Mouse (Mus musculus): ENCODE measurements around the gene Il1rl2. TPM values are rescaled to one million over a fixed set of nuclear protein-coding genes. Genes with fewer than 3 reads are reported as not detected.

Il1rl2 gene
- polyA plus RNA-seq, 1 experiment from 2014 or later: 12.0 TPM

DNA sequence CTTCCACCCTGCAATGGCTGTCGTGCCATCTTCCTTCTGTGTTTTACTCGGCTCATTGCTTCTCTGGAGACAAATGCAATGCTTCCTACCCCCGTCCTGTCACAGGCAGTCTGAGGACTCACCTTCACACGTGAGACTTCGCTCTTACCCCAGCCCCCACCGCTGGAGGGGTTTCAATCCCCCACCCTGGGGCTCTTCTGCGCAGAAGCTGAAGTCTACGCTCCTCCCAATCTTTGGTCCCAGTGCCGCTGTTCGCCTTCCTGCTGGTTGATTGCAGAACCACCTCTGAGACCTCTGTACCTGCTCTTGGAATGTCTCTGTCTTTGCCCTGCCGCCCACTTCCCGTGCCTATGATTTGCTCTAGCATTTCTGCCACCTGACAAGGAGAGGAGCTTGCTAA lies 10.4 kb upstream of the Il1rl2 start:
- H3K4me1 ChIP-seq (ENCODE audit: control insufficient read depth, insufficient read depth, low read length): no peaks in the 10 kb centered on the region
- ATAC-seq (ENCODE audit: insufficient read depth, low FRiP score): no peak
- H3K27me3 ChIP-seq (ENCODE audit: control insufficient read depth, insufficient read depth, low read length): no peaks in the 10 kb centered on the region
- H3K36me3 ChIP-seq (ENCODE audit: control insufficient read depth, insufficient read depth, low read length): no peaks in the 10 kb centered on the region; the same call in 1 of the 2 replicates
- no peak overlapping the region for H3K4me3 ChIP-seq (replicated peaks; ENCODE audit: low read length)
- no peak overlapping the region for H3K27ac ChIP-seq (ENCODE audit: low read length)
- 78% methylated on average over 12 of the region's 12 CpGs for WGBS
- no peak overlapping the region for H3K9ac ChIP-seq (ENCODE audit: low read length)
- H3K9me3 ChIP-seq (replicated peaks; ENCODE audit: control insufficient read depth, low read length): no peaks in the 10 kb centered on the region
- no peak overlapping the region for H3K4me2 ChIP-seq (ENCODE audit: low read depth, low read length)

DNA sequence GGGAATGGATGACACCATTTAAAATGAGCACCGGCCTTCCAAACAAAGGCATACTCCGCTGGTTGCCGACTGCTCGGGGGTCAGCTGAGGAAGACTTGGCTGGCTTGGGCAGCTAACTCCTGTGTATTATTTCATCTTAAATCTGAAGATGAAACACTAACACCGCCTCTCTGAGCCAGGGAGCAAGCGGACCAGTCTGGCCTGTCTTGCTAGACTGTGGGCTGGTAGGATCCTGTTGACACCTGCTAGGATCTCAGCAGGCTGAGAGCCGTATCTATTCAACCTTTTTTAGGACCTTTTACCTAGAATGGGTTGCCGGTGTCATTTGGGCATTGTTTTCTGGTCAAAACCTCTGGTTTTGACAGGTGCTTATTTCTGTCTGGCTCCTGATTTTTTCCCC lies 6.8 kb upstream of the Il1rl2 start:
- Histone ChIP-seq H3K4me3 (replicated peaks; ENCODE audit: low read length) (no peak overlapping the region), H3K9me3 (replicated peaks; ENCODE audit: control insufficient read depth, low read length) (no peaks in the 10 kb centered on the region), H3K4me2 (ENCODE audit: low read depth, low read length) (no peak overlapping the region), H3K9ac (ENCODE audit: low read length) (no peak overlapping the region), H3K27ac (ENCODE audit: low read length) (peak overlapping the region; percentile 66), H3K4me1 (ENCODE audit: control insufficient read depth, insufficient read depth, low read length) (no peaks in the 10 kb centered on the region), H3K36me3 (ENCODE audit: control insufficient read depth, insufficient read depth, low read length) (no peaks in the 10 kb centered on the region), H3K27me3 (ENCODE audit: control insufficient read depth, insufficient read depth, low read length) (no peaks in the 10 kb centered on the region)
- ATAC-seq (ENCODE audit: insufficient read depth, low FRiP score): no peak
- 75% methylated on average over 8 of the region's 8 CpGs for WGBS

DNA sequence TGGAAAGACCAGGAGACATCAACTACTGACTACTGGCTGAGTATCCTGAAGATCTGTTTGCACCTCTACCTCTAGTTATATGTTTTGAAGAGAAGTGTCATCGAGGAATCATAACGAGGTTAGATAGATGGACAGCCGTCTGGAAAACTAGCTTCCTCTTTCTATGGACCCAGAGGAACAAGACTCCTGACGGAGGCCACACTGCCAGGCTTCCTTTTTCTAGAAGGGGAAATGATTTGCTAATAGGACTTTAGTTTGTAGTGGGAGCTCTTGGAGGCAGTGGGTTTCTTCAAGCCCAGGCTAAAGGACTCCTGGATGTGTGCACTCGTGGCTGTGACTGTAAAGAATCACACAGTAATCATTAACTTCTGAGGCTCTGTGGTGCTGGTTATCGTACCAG lies 2.6 kb upstream of the Il1rl2 start:
- H3K4me1 ChIP-seq (ENCODE audit: control insufficient read depth, insufficient read depth, low read length): no peaks in the 10 kb centered on the region
- no peaks in the 10 kb centered on the region for H3K36me3 ChIP-seq (ENCODE audit: control insufficient read depth, insufficient read depth, low read length)
- H3K27me3 ChIP-seq (ENCODE audit: control insufficient read depth, insufficient read depth, low read length): no peaks in the 10 kb centered on the region
- no peak overlapping the region for H3K9ac ChIP-seq (ENCODE audit: low read length)
- no peak for ATAC-seq (ENCODE audit: insufficient read depth, low FRiP score)
- no peak overlapping the region for H3K4me2 ChIP-seq (ENCODE audit: low read depth, low read length)
- 72% methylated on average over 6 of the region's 6 CpGs for WGBS
- no peaks in the 10 kb centered on the region for H3K9me3 ChIP-seq (replicated peaks; ENCODE audit: control insufficient read depth, low read length)
- H3K4me3 ChIP-seq (replicated peaks; ENCODE audit: low read length): no peak overlapping the region
- no peak overlapping the region for H3K27ac ChIP-seq (ENCODE audit: low read length)

DNA sequence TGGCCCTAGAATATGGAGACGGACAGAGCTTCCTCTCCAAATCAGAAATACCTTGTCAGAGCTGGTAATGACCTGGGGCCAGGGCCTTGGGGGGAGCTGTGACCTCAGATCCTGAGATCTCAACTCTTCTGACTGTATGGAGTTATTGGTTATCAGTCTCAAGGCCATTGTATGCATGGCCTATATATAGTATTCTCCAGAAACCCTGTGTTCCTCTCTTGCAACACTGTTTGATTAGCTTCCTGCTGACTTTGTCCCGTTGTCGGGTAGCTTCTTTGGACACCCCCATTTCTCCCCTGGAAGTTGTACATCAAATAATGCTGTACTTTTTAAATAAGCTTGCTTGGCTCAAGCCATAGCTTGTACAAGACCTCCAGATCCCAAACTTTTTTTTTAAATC lies 1.9 kb upstream of the Il1rl2 start:
- Histone ChIP-seq H3K4me1 (ENCODE audit: control insufficient read depth, insufficient read depth, low read length) (no peaks in the 10 kb centered on the region), H3K9ac (ENCODE audit: low read length) (no peak overlapping the region)
- 76% methylated on average over 3 of the region's 3 CpGs for WGBS

DNA sequence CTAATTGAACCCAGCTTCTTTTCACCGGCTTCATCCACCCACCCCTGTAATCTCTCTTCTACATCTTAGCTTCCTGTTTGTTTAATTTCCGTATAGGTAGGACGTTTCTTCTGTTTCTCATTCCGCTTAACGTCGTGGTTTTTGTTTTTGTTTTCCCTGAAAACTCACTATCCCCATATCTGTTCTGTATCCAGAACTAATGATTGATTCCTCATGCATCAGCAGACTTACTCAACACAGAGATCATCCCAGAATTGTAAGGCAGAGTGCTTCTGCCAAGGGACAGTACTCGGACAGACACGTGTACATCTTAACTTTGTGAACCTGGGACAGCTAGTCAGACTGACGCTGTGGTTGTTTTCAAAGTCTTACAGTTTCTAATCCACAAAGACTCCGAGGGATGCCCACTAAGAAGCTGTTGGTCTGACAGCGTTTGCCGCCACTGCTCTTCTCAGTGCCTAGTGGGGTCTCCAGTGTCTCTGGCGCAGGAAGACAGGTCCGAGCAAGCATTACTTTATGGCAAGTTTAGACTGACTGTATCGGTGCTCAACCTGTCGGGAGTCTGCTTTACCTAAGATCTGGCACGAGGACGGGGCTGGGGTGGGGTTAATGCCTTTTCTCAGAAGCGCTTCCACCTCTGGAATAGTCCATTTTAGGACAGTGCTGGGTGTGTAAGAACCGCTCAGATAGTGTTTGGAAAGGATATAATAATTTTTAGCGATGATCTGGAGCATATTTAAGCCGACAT lies 719 bp downstream of the Il1rl2 start:
- peak overlapping the region; percentile 60 for H3K9ac ChIP-seq (ENCODE audit: low read length)
- H3K36me3 ChIP-seq (ENCODE audit: control insufficient read depth, insufficient read depth, low read length): no peaks in the 10 kb centered on the region
- WGBS: 3% methylated on average over 22 of the region's 22 CpGs
- ATAC-seq (ENCODE audit: insufficient read depth, low FRiP score): peak; percentile 49; the same call in 1 of the 2 replicates
- no peaks in the 10 kb centered on the region for H3K4me1 ChIP-seq (ENCODE audit: control insufficient read depth, insufficient read depth, low read length)
- H3K4me3 ChIP-seq (replicated peaks; ENCODE audit: low read length): peak overlapping the region; percentile 45
- peak overlapping the region; percentile 50 for H3K4me2 ChIP-seq (ENCODE audit: low read depth, low read length)
- H3K27ac ChIP-seq (ENCODE audit: low read length): peak overlapping the region; percentile 15; the same call in 1 of the 2 replicates
- no peaks in the 10 kb centered on the region for H3K9me3 ChIP-seq (replicated peaks; ENCODE audit: control insufficient read depth, low read length)
- H3K27me3 ChIP-seq (ENCODE audit: control insufficient read depth, insufficient read depth, low read length): no peaks in the 10 kb centered on the region

More for the DNA sequence above, 1.9 kb upstream of the Il1rl2 start:
- Histone ChIP-seq H3K36me3 (ENCODE audit: control insufficient read depth, insufficient read depth, low read length) (no peaks in the 10 kb centered on the region), H3K4me2 (ENCODE audit: low read depth, low read length) (no peak overlapping the region), H3K27me3 (ENCODE audit: control insufficient read depth, insufficient read depth, low read length) (no peaks in the 10 kb centered on the region), H3K9me3 (replicated peaks; ENCODE audit: control insufficient read depth, low read length) (no peaks in the 10 kb centered on the region), H3K27ac (ENCODE audit: low read length) (no peak overlapping the region), H3K4me3 (replicated peaks; ENCODE audit: low read length) (no peak overlapping the region)
- ATAC-seq (ENCODE audit: insufficient read depth, low FRiP score): no peak

DNA sequence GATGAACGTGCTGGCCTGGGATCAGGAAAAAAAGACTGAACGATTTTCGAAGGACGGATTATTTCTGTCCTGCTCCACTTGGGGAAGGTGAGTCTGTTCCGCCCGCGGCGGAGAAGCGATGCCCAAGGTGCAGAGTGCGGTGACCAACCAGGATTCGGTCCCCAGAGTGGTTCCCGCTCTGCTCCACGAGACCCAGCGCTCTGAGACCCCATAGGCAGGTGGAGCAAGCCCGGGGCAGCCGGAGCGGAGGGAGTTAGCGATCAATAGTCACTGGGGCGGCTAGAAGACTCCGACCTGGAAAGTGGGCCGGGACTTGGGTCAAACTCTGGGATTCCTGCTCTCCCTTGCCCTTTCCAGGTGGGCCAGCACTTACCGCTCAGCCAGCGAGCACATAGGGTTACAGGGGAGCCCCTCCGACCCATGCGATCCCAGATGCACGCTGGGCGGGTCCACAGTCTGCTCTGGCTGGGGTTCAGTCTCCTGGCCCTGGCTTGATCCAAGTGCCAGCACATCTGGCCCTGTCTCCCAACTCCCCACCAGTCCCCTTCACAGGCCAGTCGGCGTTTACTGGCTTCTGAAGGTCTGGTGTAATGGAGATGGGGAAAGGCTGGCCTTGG lies 1.4 kb downstream of the Il1rl2 start:
- Histone ChIP-seq H3K27me3 (ENCODE audit: control insufficient read depth, insufficient read depth, low read length) (no peaks in the 10 kb centered on the region), H3K4me2 (ENCODE audit: low read depth, low read length) (peak overlapping the region; percentile 50), H3K9ac (ENCODE audit: low read length) (peak overlapping the region; percentile 60), H3K9me3 (replicated peaks; ENCODE audit: control insufficient read depth, low read length) (no peaks in the 10 kb centered on the region), H3K36me3 (ENCODE audit: control insufficient read depth, insufficient read depth, low read length) (no peaks in the 10 kb centered on the region), H3K27ac (ENCODE audit: low read length) (no peak overlapping the region), H3K4me1 (ENCODE audit: control insufficient read depth, insufficient read depth, low read length) (no peaks in the 10 kb centered on the region), H3K4me3 (replicated peaks; ENCODE audit: low read length) (peak overlapping the region; percentile 45)
- 0 out of 2 replicates have a peak, but pooled peaks have one; percentile 5 for ATAC-seq (ENCODE audit: insufficient read depth, low FRiP score)
- 7% methylated on average over 29 of the region's 29 CpGs for WGBS

DNA sequence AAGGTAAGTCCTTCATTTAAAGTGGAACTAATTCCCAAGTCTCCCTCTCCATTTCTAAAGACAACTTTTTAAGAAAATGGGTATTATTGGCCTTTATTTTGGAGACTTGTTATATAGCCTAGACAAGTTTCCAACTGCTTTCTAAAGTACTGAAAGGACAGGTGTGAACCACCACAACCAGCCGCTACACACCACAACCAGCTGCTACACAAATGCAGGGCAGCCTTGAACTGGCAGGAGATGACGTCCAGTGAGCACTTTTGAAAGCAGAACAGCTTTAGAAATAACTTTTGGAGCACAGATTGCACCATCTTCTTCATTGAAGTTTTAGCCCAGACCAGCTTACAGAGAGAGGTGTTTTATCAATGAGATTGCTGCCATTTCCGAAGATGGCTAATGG lies 3.2 kb downstream of the Il1rl2 start:
- H3K27ac ChIP-seq (ENCODE audit: low read length): no peak overlapping the region
- no peaks in the 10 kb centered on the region for H3K9me3 ChIP-seq (replicated peaks; ENCODE audit: control insufficient read depth, low read length)
- no peak for ATAC-seq (ENCODE audit: insufficient read depth, low FRiP score)
- no peak overlapping the region for H3K4me2 ChIP-seq (ENCODE audit: low read depth, low read length)
- no peaks in the 10 kb centered on the region for H3K4me1 ChIP-seq (ENCODE audit: control insufficient read depth, insufficient read depth, low read length)
- no peak overlapping the region for H3K4me3 ChIP-seq (replicated peaks; ENCODE audit: low read length)
- no peaks in the 10 kb centered on the region for H3K27me3 ChIP-seq (ENCODE audit: control insufficient read depth, insufficient read depth, low read length)
- 85% methylated on average over 3 of the region's 3 CpGs for WGBS
- no peaks in the 10 kb centered on the region for H3K36me3 ChIP-seq (ENCODE audit: control insufficient read depth, insufficient read depth, low read length)
- H3K9ac ChIP-seq (ENCODE audit: low read length): no peak overlapping the region

DNA sequence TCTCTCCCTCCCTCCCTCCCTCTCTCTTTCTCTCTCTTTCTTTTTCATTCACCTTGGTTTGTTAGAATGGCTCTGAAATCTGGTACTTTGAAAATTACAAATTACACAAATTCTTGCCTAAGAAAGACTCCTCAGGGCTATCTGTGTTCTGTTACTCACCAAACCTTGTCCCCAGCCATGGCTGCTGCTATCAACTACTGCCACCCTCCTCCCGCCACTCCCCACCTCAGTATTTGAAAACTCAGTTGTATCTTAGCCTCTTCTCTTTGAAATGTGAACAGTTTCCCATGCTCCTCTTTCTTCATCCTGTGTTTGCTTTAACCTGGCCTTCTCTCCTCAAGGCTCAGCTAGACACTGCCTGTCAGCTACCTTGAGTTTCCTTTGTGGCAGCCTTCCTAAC lies 5.1 kb downstream of the Il1rl2 start:
- no peak for ATAC-seq (ENCODE audit: insufficient read depth, low FRiP score)
- Histone ChIP-seq H3K9ac (ENCODE audit: low read length) (no peak overlapping the region), H3K27ac (ENCODE audit: low read length) (no peak overlapping the region), H3K27me3 (ENCODE audit: control insufficient read depth, insufficient read depth, low read length) (no peaks in the 10 kb centered on the region), H3K4me3 (replicated peaks; ENCODE audit: low read length) (no peak overlapping the region), H3K4me2 (ENCODE audit: low read depth, low read length) (no peak overlapping the region), H3K9me3 (replicated peaks; ENCODE audit: control insufficient read depth, low read length) (no peaks in the 10 kb centered on the region), H3K36me3 (ENCODE audit: control insufficient read depth, insufficient read depth, low read length) (no peaks in the 10 kb centered on the region), H3K4me1 (ENCODE audit: control insufficient read depth, insufficient read depth, low read length) (no peaks in the 10 kb centered on the region)
- 68% methylated on average over 1 of the region's 1 CpGs for WGBS

DNA sequence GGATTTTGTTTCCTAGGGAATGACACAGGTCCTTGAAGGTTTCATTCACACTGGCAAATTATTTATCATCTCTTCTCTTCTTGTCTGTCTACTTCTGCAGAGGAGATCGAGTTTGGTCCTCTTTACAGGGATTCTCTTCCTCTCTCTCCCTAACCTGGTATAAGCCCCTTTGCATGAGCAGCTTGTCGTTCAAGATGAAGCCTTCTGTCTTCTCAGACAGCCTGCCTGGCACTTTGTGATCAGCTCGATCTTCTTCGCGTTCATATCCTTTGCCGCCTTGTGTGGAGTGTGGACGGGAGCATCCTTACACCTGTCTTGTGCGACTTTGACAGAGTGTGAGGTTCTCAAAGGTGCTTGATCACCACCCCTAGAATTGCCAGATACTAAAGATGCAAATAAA lies 5.8 kb downstream of the Il1rl2 start:
- no peak overlapping the region for H3K4me3 ChIP-seq (replicated peaks; ENCODE audit: low read length)
- H3K27me3 ChIP-seq (ENCODE audit: control insufficient read depth, insufficient read depth, low read length): no peaks in the 10 kb centered on the region
- no peak overlapping the region for H3K9ac ChIP-seq (ENCODE audit: low read length)
- H3K4me1 ChIP-seq (ENCODE audit: control insufficient read depth, insufficient read depth, low read length): no peaks in the 10 kb centered on the region
- 84% methylated on average over 8 of the region's 8 CpGs for WGBS
- no peaks in the 10 kb centered on the region for H3K9me3 ChIP-seq (replicated peaks; ENCODE audit: control insufficient read depth, low read length)
- no peaks in the 10 kb centered on the region for H3K36me3 ChIP-seq (ENCODE audit: control insufficient read depth, insufficient read depth, low read length)
- H3K27ac ChIP-seq (ENCODE audit: low read length): no peak overlapping the region
- H3K4me2 ChIP-seq (ENCODE audit: low read depth, low read length): no peak overlapping the region
- ATAC-seq (ENCODE audit: insufficient read depth, low FRiP score): no peak

Measured in stomach, embryonic 16.5 days (tissue).